Mouse (Mus musculus) heart, embryonic 14.5 days (tissue): ENCODE measurements at regions not wholly inside any gene's neighbourhood (a gene's known extent, or its start where the extent isn't known, plus 50 kb on each side); places are given as distances from the start of the nearest gene placed in this dataset.

Source experiments
- ATAC-seq: fragments of 200-750 bp; cut with Nextera tagmentation; 2 replicates; pipeline ENCODE4 v1.8.0; 2017; ENCODE audit warnings: low read depth, moderate TSS enrichment; ENCODE audit not compliant: insufficient number of reproducible peaks, insufficient read depth, low FRiP score
- H3K27ac ChIP-seq, 2 experiments: fragments of 200-500 bp in 1 of 2; fragments of 300-500 bp in 1 of 2; sonication (generic) in 1 of 2; replicated peaks in 1 of 2; 2 replicates each; pipeline ENCODE4 v1.5.1; 2012 to 2014; ENCODE audit warnings: low read depth in 2 of 2, low read length in 2 of 2, control low read depth in 1 of 2, mild to moderate bottlenecking in 1 of 2, mixed read lengths in 1 of 2; ENCODE audit not compliant: control insufficient read depth in 1 of 2, insufficient read depth in 1 of 2
- H3K27me3 ChIP-seq: fragments of 300-500 bp; sonication (generic); 2 replicates; pipeline ENCODE4 v1.6.1; 2014; ENCODE audit warnings: mild to moderate bottlenecking, low read length, control low read depth; ENCODE audit not compliant: control insufficient read depth, insufficient read depth
- H3K36me3 ChIP-seq: fragments of 300-500 bp; sonication (generic); 2 replicates; pipeline ENCODE4 v1.6.1; 2014; ENCODE audit warnings: mild to moderate bottlenecking, control low read depth, low read length, mixed read lengths; ENCODE audit not compliant: control insufficient read depth, insufficient read depth
- H3K4me1 ChIP-seq, 2 experiments: fragments of 200-500 bp in 1 of 2; fragments of 300-500 bp in 1 of 2; sonication (generic) in 1 of 2; 2 replicates each; pipeline ENCODE4 v1.6.1; 2012 to 2014; ENCODE audit warnings: low read length in 2 of 2, control low read depth in 1 of 2, mixed read lengths in 1 of 2; ENCODE audit not compliant: control insufficient read depth in 2 of 2, insufficient read depth in 2 of 2
- H3K4me2 ChIP-seq: fragments of 300-500 bp; sonication (generic); 2 replicates; pipeline ENCODE4 v1.6.1; 2014; ENCODE audit warnings: mild to moderate bottlenecking, low read length
- H3K4me3 ChIP-seq, 2 experiments: fragments of 200-500 bp in 1 of 2; fragments of 300-500 bp in 1 of 2; sonication (generic) in 1 of 2; 2 replicates each; pipeline ENCODE4 v1.5.1; 2012 to 2014; ENCODE audit warnings: low read length in 2 of 2, mild to moderate bottlenecking in 2 of 2, control low read depth in 1 of 2, low read depth in 1 of 2, moderate library complexity in 1 of 2; ENCODE audit not compliant: control insufficient read depth in 1 of 2, insufficient read depth in 1 of 2
- H3K9ac ChIP-seq: fragments of 300-500 bp; sonication (generic); 2 replicates; pipeline ENCODE4 v1.6.1; 2014; ENCODE audit warnings: mild to moderate bottlenecking, low read length
- H3K9me3 ChIP-seq: fragments of 300-500 bp; sonication (generic); 2 replicates; pipeline ENCODE4 v1.6.1; 2016; ENCODE audit warnings: low read length, control low read depth; ENCODE audit not compliant: control insufficient read depth
- WGBS: fragments of 180-500 bp; shearing (Covaris S2); extraction: QIAGEN DNeasy Blood & Tissue Kit; methylation state at CpG from one replicate; pipeline ENCODE4 v1.1.7; 2014; 5-methylcytosine and 5-hydroxymethylcytosine counted together

GRCm38 (mm10) chr4:33734923-33735322 lies 189.5 kb upstream of the Cnr1 start:
- no peak overlapping the region for H3K4me3 ChIP-seq
- H3K27ac ChIP-seq = peak overlapping the region in 1 of 2 experiments; percentile 20; a peak in 1 of 4 replicates
- ATAC-seq = peak; percentile 76

GRCm38 (mm10) chr4:33735442-33735966 lies 188.9 kb upstream of the Cnr1 start:
- no peak overlapping the region for H3K9ac ChIP-seq
- no peak overlapping the region for H3K4me3 ChIP-seq
- ATAC-seq = no peak
- H3K27me3 ChIP-seq = no peaks in the 10 kb centered on the region
- H3K4me1 ChIP-seq = peaks cover 14 to 24% of the 10 kb centered on the region in 2 experiments
- H3K9me3 ChIP-seq = no peaks in the 10 kb centered on the region
- 54% methylated on average over 3 of the region's 3 CpGs for WGBS
- peak overlapping the region in 1 of 2 experiments; percentile 20; a peak in 1 of 4 replicates for H3K27ac ChIP-seq
- no peaks in the 10 kb centered on the region for H3K36me3 ChIP-seq
- peak overlapping the region; percentile 50; the same call in 1 of the 2 replicates for H3K4me2 ChIP-seq

More at GRCm38 (mm10) chr4:33734923-33735322, 189.5 kb upstream of the Cnr1 start:
- Histone ChIP-seq H3K9ac (no peak overlapping the region; the same call in 1 of the 2 replicates), H3K9me3 (no peaks in the 10 kb centered on the region), H3K4me1 (peaks cover 14 to 24% of the 10 kb centered on the region in 2 experiments), H3K36me3 (no peaks in the 10 kb centered on the region), H3K27me3 (no peaks in the 10 kb centered on the region), H3K4me2 (peak overlapping the region; percentile 50)
- WGBS = 18% methylated on average over 8 of the region's 8 CpGs

GRCm38 (mm10) chr4:33736061-33736701 lies 188.2 kb upstream of the Cnr1 start:
- peaks cover 14 to 24% of the 10 kb centered on the region in 2 experiments for H3K4me1 ChIP-seq
- no peak for ATAC-seq
- 79% methylated on average over 9 of the region's 9 CpGs for WGBS
- H3K27ac ChIP-seq = no peak overlapping the region
- H3K36me3 ChIP-seq = no peaks in the 10 kb centered on the region
- no peak overlapping the region for H3K9ac ChIP-seq
- no peak overlapping the region for H3K4me3 ChIP-seq
- no peak overlapping the region for H3K4me2 ChIP-seq
- no peaks in the 10 kb centered on the region for H3K9me3 ChIP-seq
- no peaks in the 10 kb centered on the region for H3K27me3 ChIP-seq

- Histone ChIP-seq H3K27me3 (no peaks in the 10 kb centered on the region), H3K4me3 (no peak overlapping the region), H3K9ac (no peak overlapping the region), H3K4me2 (no peak overlapping the region), H3K27ac (no peak overlapping the region), H3K4me1 (peaks cover 12 to 19% of the 10 kb centered on the region in 2 experiments), H3K9me3 (no peaks in the 10 kb centered on the region), H3K36me3 (no peaks in the 10 kb centered on the region)
- ATAC-seq = no peak
- WGBS = 61% methylated on average over 1 of the region's 1 CpGs
Measured at GRCm38 (mm10) chr4:33737337-33737736, 187.1 kb upstream of the Cnr1 start.

- Histone ChIP-seq H3K27ac (no peak overlapping the region), H3K9ac (no peak overlapping the region), H3K9me3 (no peaks in the 10 kb centered on the region), H3K4me1 (peaks cover 12 to 19% of the 10 kb centered on the region in 2 experiments), H3K36me3 (no peaks in the 10 kb centered on the region), H3K27me3 (no peaks in the 10 kb centered on the region), H3K4me3 (no peak overlapping the region), H3K4me2 (peak overlapping the region; percentile 41)
- ATAC-seq = no peak
- 4% methylated on average over 8 of the region's 8 CpGs for WGBS
Measured at GRCm38 (mm10) chr4:33737859-33738417, 186.5 kb upstream of the Cnr1 start.

- Histone ChIP-seq H3K27me3 (no peaks in the 10 kb centered on the region), H3K36me3 (no peaks in the 10 kb centered on the region), H3K9me3 (no peaks in the 10 kb centered on the region), H3K27ac (no peak overlapping the region), H3K4me2 (no peak overlapping the region), H3K4me1 (peaks cover 12 to 19% of the 10 kb centered on the region in 2 experiments), H3K4me3 (no peak overlapping the region), H3K9ac (no peak overlapping the region)
- 89% methylated on average over 8 of the region's 8 CpGs for WGBS
- no peak for ATAC-seq
Measured at GRCm38 (mm10) chr4:33739211-33739904, 185.0 kb upstream of the Cnr1 start.

GRCm38 (mm10) chr4:33740982-33741381 lies 183.4 kb upstream of the Cnr1 start:
- Histone ChIP-seq H3K27me3 (no peaks in the 10 kb centered on the region), H3K4me2 (no peak overlapping the region), H3K27ac (no peak overlapping the region), H3K9ac (no peak overlapping the region), H3K4me1 (peaks cover 5 to 7% of the 10 kb centered on the region in 2 experiments; a peak in 2 of 4 replicates), H3K4me3 (no peak overlapping the region), H3K9me3 (no peaks in the 10 kb centered on the region), H3K36me3 (no peaks in the 10 kb centered on the region)
- WGBS = 76% methylated on average over 12 of the region's 12 CpGs
- ATAC-seq = no peak
